Mouse (Mus musculus) liver, embryonic 15.5 days (tissue): ENCODE measurements around the gene Gm12166. TPM values are rescaled to one million over a fixed set of nuclear protein-coding genes. Genes with fewer than 3 reads are reported as not detected.
"Not testable (repeated sequence)": the region's sequence is repeated elsewhere in the genome, so short reads cannot be mapped to it uniquely, and the experiment has no call there.

Experiments used
- ATAC-seq: fragments of 200-750 bp; cut with Nextera tagmentation; 2 replicates; pipeline ENCODE4 v1.8.0; 2017; ENCODE audit warnings: moderate number of reproducible peaks, mild to moderate bottlenecking, moderate library complexity; ENCODE audit not compliant: insufficient read depth
- H3K27ac ChIP-seq: fragments of 300-500 bp; sonication (generic); replicated peaks from 2 replicates; pipeline ENCODE4 v1.5.1; 2015; ENCODE audit warnings: mild to moderate bottlenecking, inconsistent platforms
- H3K27me3 ChIP-seq: fragments of 300-500 bp; sonication (generic); 2 replicates; pipeline ENCODE4 v1.6.1; 2015; ENCODE audit warnings: mild to moderate bottlenecking, inconsistent platforms
- H3K36me3 ChIP-seq: fragments of 300-500 bp; sonication (generic); replicated peaks from 2 replicates; pipeline ENCODE4 v1.6.1; 2015; ENCODE audit warnings: moderate library complexity, mild to moderate bottlenecking, inconsistent platforms
- H3K4me1 ChIP-seq: fragments of 300-500 bp; sonication (generic); replicated peaks from 2 replicates; pipeline ENCODE4 v1.6.1; 2015; ENCODE audit warnings: inconsistent platforms
- H3K4me2 ChIP-seq: fragments of 300-500 bp; sonication (generic); 2 replicates; pipeline ENCODE4 v1.6.1; 2015; ENCODE audit warnings: moderate library complexity, mild to moderate bottlenecking, inconsistent platforms
- H3K4me3 ChIP-seq: fragments of 300-500 bp; sonication (generic); replicated peaks from 2 replicates; pipeline ENCODE4 v1.5.1; 2015; ENCODE audit warnings: mild to moderate bottlenecking, inconsistent platforms
- H3K9ac ChIP-seq: fragments of 300-500 bp; sonication (generic); 2 replicates; pipeline ENCODE4 v1.6.1; 2015; ENCODE audit warnings: moderate library complexity, mild to moderate bottlenecking, inconsistent platforms
- H3K9me3 ChIP-seq: fragments of 300-500 bp; sonication (generic); replicated peaks from 2 replicates; pipeline ENCODE4 v1.6.1; 2016; ENCODE audit warnings: inconsistent platforms
- WGBS: fragments of 180-500 bp; shearing (Covaris S2); methylation state at CpG from one replicate; pipeline ENCODE4 v1.1.7; 2015; ENCODE audit warnings: mixed read lengths; ENCODE audit not compliant: insufficient replicate concordance; 5-methylcytosine and 5-hydroxymethylcytosine counted together
- polyA plus RNA-seq: library from polyadenylated mRNA; unstranded; fragments of >200 nt; fragmentation: Nextera tagmentation; extraction: Ambion mirVana; gene quantifications from 2 replicates; pipeline ENCODE4 v1.2.1, GENCODE M21; 2015

The Gm12166 gene
- polyA plus RNA-seq, 1 experiment from 2014 or later, result 3.4 TPM

DNA sequence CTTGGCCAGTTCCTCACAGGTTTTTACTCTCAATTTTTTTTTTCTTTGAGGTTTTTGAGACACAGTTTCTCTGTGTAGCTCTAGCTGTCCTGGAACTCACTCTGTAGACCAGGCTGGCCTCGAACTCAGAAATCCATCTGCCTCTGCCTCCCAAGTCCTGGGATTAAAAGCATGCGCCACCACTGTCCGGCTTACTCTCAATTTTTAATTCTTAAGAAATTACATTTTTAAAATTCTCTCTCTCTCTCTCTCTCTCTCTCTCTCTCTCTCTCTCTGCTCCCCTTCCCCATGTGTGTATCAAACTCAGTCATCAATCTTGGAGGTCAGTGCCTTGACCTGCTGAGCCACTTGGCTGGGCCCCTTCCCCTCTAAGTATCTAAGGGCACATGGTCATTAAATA lies 1.3 kb upstream of the Gm12166 start:
- not testable (repeated sequence) for H3K4me1 ChIP-seq, H3K4me2 ChIP-seq, ATAC-seq, H3K36me3 ChIP-seq, H3K4me3 ChIP-seq, H3K27ac ChIP-seq, H3K9ac ChIP-seq, H3K9me3 ChIP-seq
- WGBS, result 70% methylated on average over 3 of the region's 3 CpGs
- peaks cover 64% of the 10 kb centered on the region for H3K27me3 ChIP-seq

DNA sequence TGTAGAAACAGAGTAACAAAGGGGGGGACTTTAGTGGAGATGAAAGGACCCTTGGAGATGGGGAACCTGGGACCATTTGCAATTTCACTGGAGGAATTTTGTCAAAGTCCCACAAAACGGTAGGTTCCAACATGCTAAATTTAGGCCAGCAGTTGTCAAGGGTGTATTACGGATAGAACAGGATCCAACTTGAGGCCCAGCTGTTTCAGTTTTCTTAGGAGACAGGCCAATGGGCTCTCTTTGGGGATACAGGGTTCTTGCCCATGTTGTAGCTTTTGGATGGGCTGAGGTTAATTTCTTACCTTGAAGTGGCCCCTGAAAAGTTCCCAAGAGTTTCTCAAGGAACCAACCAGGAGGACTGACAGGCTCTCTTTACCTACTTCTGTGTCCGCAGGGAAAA lies 4.9 kb downstream of the Gm12166 start:
- H3K9ac ChIP-seq, result no peak overlapping the region
- no peaks in the 10 kb centered on the region for H3K9me3 ChIP-seq
- H3K4me3 ChIP-seq, result no peak overlapping the region
- no peaks in the 10 kb centered on the region for H3K4me1 ChIP-seq
- peaks cover 6% of the 10 kb centered on the region; the same call in 1 of the 2 replicates for H3K27me3 ChIP-seq
- no peak for ATAC-seq
- H3K4me2 ChIP-seq, result no peak overlapping the region
- 72% methylated on average over 3 of the region's 3 CpGs for WGBS
- no peaks in the 10 kb centered on the region for H3K36me3 ChIP-seq
- H3K27ac ChIP-seq, result no peak overlapping the region

DNA sequence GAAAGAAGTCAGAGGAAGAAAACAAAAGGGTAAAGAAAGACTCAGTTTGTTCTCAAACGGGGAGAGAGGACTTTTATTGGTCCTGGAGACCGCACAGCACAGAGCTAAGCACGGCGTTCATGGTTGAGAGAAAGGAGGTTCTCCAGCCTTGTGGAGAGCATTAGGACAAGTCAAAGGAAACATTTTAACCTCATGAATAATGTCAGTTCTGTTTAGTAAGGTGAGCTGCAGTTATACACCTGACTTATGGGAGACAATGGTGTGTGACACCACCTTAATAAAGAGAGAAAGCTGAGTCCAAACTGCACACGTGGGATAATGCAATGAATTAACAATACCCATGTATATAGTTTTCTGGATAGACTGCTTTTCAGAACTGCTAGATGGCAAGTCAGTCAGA lies 7.3 kb downstream of the Gm12166 start:
- 80% methylated on average over 5 of the region's 5 CpGs for WGBS
- ATAC-seq, result no peak
- Histone ChIP-seq H3K9ac (no peak overlapping the region), H3K4me2 (no peak overlapping the region), H3K27me3 (no peaks in the 10 kb centered on the region), H3K36me3 (no peaks in the 10 kb centered on the region), H3K4me3 (no peak overlapping the region), H3K27ac (no peak overlapping the region), H3K4me1 (no peaks in the 10 kb centered on the region), H3K9me3 (no peaks in the 10 kb centered on the region)

DNA sequence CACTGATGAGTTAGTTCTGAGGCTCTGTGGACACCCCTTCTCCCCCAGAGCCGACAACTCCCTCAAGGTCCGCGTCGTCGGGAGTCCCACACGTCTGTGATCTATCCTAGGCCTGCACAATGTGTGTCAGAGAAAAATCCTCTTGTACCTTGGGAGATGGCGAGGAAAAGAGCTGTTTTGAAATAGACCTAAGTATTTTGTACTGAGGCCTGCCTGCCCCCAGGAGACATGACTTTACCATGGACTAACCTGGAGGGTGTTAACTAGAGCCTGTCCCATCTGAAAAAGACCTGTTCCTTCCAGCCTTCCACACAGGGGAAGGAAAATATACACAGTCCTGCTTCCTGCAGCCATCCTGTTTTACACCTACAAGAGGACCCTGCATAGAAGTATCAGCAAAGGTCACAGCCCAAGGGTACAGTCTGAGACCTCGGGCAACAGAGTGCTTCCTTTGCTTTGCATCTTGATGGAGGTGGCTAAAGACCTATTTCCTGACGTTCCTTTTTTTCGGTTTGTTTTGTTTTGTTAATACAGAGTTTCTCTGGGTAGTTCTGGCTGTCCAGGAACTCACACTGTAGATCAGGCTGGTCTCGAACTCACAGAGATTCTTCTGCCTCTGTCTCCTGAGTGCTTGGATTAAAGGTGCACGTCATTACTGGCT lies 10.4 kb downstream of the Gm12166 start:
- ATAC-seq, result no peak

DNA sequence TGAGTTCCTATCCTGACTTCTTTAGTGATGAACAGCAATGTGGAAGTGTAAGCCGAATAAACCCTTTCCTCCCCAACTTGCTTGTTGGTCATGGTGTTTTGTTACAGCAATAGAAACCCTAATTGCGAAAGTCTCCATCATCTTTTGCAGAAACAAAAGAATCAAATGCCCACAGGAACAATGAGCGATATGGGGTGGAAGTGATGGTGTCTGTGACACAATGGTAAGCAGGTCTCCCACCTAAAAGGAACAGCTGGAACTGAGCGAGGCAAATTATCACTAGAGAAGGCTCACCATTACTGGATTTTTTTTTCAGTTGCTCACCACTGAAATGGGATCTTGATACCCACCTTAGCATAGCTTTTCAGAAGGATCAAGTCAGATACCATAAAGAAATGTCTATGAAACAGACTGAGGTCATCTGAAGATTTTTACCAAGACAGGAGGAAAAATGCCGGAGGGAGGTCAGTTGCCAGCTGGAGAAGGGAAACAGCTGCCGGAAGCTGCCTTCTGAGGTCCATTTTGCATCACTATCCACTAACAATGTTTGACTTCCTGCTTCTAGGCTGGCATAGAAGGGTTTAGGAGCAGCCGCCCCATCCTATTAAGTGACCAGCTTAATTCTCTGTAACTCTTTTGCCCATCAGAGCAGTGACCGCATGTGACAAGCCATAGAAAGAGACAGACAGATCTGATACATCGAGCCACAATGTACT lies 11.1 kb downstream of the Gm12166 start:
- Histone ChIP-seq H3K4me1 (no peaks in the 10 kb centered on the region), H3K27ac (no peak overlapping the region), H3K36me3 (no peaks in the 10 kb centered on the region), H3K9ac (no peak overlapping the region), H3K9me3 (no peaks in the 10 kb centered on the region), H3K4me2 (no peak overlapping the region), H3K4me3 (no peak overlapping the region), H3K27me3 (no peaks in the 10 kb centered on the region)
- 61% methylated on average over 9 of the region's 9 CpGs for WGBS
- ATAC-seq, result no peak

More for the DNA sequence above, 10.4 kb downstream of the Gm12166 start:
- Histone ChIP-seq H3K9me3 (no peaks in the 10 kb centered on the region), H3K27me3 (no peaks in the 10 kb centered on the region), H3K4me1 (no peaks in the 10 kb centered on the region), H3K36me3 (no peaks in the 10 kb centered on the region), H3K9ac (no peak overlapping the region), H3K4me3 (no peak overlapping the region), H3K4me2 (no peak overlapping the region), H3K27ac (no peak overlapping the region)
- WGBS, result 61% methylated on average over 12 of the region's 12 CpGs

DNA sequence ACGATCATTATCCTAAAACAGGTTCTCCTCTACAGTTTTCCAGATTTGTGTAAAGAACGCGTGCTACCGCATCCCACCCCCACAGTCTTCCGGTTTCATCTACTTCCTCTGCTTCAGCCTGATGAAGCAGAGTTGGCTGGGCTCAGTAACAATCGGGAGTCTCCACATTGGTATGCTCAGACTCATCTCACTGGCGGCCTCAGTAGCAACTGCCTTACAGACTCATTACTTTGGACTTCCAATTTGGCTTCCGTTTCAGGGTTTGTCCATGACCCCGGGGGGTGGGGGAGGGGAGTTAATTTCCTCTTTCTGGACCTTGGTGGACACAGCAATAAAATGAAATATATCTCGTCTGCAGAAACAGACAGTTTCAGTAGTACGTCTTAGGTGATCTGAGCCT lies 12.8 kb downstream of the Gm12166 start:
- Histone ChIP-seq H3K4me1 (no peaks in the 10 kb centered on the region), H3K4me3 (no peak overlapping the region), H3K9me3 (no peaks in the 10 kb centered on the region), H3K9ac (no peak overlapping the region), H3K4me2 (peak overlapping the region; percentile 13; the same call in 1 of the 2 replicates), H3K36me3 (no peaks in the 10 kb centered on the region), H3K27me3 (no peaks in the 10 kb centered on the region), H3K27ac (no peak overlapping the region)
- 49% methylated on average over 11 of the region's 11 CpGs for WGBS
- 0 out of 2 replicates have a peak, but pooled peaks have one; percentile 15 for ATAC-seq

DNA sequence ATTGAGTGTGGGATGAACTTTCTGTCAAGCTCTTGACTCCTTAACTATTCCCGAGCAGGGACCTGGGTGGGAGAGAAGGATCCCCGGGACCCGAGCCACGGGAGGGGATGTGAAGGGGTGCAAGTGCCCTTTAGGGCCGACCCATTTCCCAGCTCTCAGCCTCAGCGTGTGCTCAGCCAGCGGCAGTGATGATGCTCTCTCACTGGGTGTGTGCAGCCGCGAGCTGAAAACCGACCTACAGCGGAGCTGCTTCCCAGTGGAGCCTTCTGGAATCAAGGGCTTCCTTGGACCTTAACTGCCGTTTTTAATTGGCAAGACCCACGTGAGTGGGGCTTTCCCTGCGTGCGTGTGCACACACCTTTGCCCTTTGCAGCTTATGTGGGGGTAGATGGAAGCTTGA lies 13.2 kb downstream of the Gm12166 start:
- Histone ChIP-seq H3K4me2 (peak overlapping the region; percentile 13; the same call in 1 of the 2 replicates), H3K36me3 (no peaks in the 10 kb centered on the region), H3K4me1 (no peaks in the 10 kb centered on the region), H3K4me3 (no peak overlapping the region), H3K27ac (no peak overlapping the region), H3K9me3 (no peaks in the 10 kb centered on the region), H3K9ac (no peak overlapping the region), H3K27me3 (no peaks in the 10 kb centered on the region)
- no peak for ATAC-seq
- 66% methylated on average over 15 of the region's 15 CpGs for WGBS

DNA sequence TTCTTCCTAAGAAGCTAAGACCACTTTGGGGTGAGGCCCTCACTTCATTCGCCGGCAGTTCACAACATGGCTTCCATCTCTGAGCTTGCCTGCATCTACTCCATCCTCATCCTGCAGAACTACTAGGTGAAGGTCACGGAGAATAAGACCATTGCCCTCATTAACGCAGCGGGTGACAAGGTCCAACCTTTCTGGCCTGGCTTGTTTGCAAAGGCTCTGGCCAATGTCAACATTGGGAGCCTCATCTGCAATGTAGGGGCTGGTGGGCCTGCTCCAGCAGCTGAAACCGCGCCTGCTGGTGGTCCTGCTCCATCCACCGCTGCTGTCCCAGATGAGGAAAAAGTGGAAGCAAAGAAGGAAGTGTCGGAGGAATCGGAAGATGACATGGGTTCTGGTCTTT lies 15.7 kb downstream of the Gm12166 start:
- no peak overlapping the region for H3K4me2 ChIP-seq
- no peak overlapping the region for H3K4me3 ChIP-seq
- no peak overlapping the region for H3K9ac ChIP-seq
- 75% methylated on average over 10 of the region's 10 CpGs for WGBS
- H3K36me3 ChIP-seq, result no peaks in the 10 kb centered on the region
- no peaks in the 10 kb centered on the region for H3K9me3 ChIP-seq
- no peak for ATAC-seq
- H3K27me3 ChIP-seq, result no peaks in the 10 kb centered on the region
- no peak overlapping the region for H3K27ac ChIP-seq
- H3K4me1 ChIP-seq, result no peaks in the 10 kb centered on the region

DNA sequence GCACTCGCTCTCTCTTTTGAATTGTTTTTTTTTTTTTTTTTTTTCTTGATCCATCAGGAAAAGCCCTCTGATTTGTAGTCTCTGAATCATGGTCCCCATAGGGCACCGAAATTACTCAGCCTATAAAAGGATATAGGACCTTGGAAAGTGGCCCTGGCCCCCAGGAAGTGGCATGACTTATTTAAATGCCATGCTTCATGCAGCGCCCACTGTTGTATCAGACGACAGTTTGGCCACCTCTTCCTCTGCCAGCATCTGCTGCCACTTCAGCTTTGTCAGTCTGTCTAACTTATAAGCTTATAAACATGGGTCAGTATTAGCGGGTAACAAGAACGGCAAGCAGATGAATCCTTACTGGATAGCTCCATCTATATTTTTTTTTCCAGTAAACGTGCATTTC lies 19.2 kb downstream of the Gm12166 start:
- Histone ChIP-seq H3K4me2 (no peak overlapping the region), H3K4me1 (no peaks in the 10 kb centered on the region), H3K36me3 (no peaks in the 10 kb centered on the region), H3K9me3 (no peaks in the 10 kb centered on the region), H3K9ac (no peak overlapping the region), H3K27ac (no peak overlapping the region), H3K27me3 (no peaks in the 10 kb centered on the region), H3K4me3 (no peak overlapping the region)
- ATAC-seq, result no peak
- whole genome bisulfite sequencing, result 70% methylated on average over 7 of the region's 7 CpGs

DNA sequence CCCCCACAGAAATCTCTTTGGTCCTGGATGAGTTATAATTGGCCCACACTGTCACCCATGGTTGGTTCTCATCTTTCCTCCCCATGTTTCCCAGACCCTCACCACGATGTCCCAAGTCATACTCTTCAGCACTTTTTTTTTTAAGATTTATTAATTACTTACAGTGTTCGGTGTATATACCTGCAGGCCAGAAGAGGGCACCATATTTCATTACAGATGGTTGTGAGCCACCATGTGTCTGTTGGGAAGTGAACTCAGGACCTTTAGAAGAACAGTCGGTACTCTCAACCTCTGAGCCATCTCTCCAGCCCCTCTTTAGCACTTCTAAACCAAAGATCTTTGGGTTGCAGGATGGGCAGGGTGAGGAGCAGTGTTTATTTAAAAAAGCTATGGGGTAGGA lies 20.7 kb downstream of the Gm12166 start:
- WGBS, result 26% methylated on average over 3 of the region's 3 CpGs

DNA sequence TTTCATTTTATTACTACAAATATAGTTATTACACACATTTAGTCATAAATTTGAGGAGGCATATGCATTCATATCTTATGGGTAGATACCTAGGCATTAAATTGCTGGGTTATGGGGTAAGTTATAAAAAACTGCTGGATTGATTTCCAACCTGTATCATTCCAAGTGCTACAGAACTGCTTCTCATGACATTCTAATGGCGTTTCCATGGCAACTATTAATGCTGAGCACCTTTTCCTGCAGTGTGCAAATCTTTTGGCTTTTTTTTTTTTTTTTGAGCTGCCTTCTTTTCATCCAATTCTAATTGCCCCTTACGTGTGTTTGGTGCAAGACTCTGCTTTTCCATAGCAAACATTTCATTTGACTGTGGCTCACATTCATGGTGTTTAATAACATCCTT lies 22.1 kb downstream of the Gm12166 start:
- Histone ChIP-seq H3K9ac (no peak overlapping the region), H3K4me3 (no peak overlapping the region), H3K27me3 (no peaks in the 10 kb centered on the region), H3K27ac (no peak overlapping the region), H3K4me1 (no peaks in the 10 kb centered on the region), H3K36me3 (no peaks in the 10 kb centered on the region), H3K4me2 (no peak overlapping the region), H3K9me3 (no peaks in the 10 kb centered on the region)
- 52% methylated on average over 2 of the region's 2 CpGs for WGBS
- no peak for ATAC-seq

More for the DNA sequence above, 20.7 kb downstream of the Gm12166 start:
- H3K4me1 ChIP-seq, result no peaks in the 10 kb centered on the region
- H3K4me2 ChIP-seq, result no peak overlapping the region
- no peaks in the 10 kb centered on the region for H3K27me3 ChIP-seq
- no peak overlapping the region for H3K4me3 ChIP-seq
- no peak overlapping the region for H3K9ac ChIP-seq
- no peak for ATAC-seq
- H3K9me3 ChIP-seq, result no peaks in the 10 kb centered on the region
- no peaks in the 10 kb centered on the region for H3K36me3 ChIP-seq
- no peak overlapping the region for H3K27ac ChIP-seq
